ENCODE assay signal across 8 mouse cellular contexts in genomic region chr19:38396633-38396970, GRCm38 (mm10). TPM values are rescaled to one million over a fixed set of nuclear protein-coding genes. Genes with fewer than 3 reads are reported as not detected.
DNase-seq lines count a peak whose midpoint lies in the region; ATAC-seq lines count a peak whose summit lies in the region.

No protein-coding gene starts in this region.

- no peaks in the 10 kb centered on the region for H3K9me3 ChIP-seq in heart, embryonic 14.5 days (ENCODE audit: control insufficient read depth, low read length)
- no peaks in the 10 kb centered on the region for H3K9me3 ChIP-seq in heart, embryonic 16.5 days (replicated peaks; ENCODE audit: control insufficient read depth, low read length)
- H3K9me3 ChIP-seq in midbrain, embryonic 11.5 days (ENCODE audit: control insufficient read depth, low read length) = no peaks in the 10 kb centered on the region

- H3K4me3 ChIP-seq in heart, embryonic 14.5 days (ENCODE audit: control insufficient read depth in 1 of 2, insufficient read depth in 1 of 2, low read depth in 1 of 2, low read length in 2 of 2) = peak overlapping the region; percentile 76 to 89
- H3K4me3 ChIP-seq in heart, embryonic 16.5 days (ENCODE audit: low read length) = peak overlapping the region; percentile 72
- H3K4me3 ChIP-seq in midbrain, embryonic 11.5 days (ENCODE audit: low read depth, low read length) = peak overlapping the region; percentile 68

- H3K9ac ChIP-seq in heart, embryonic 14.5 days (ENCODE audit: low read length) = 0 out of 2 replicates have a peak overlapping the region, but pooled peaks have one; percentile 71
- H3K9ac ChIP-seq in heart, embryonic 16.5 days (ENCODE audit: low read length) = peak overlapping the region; percentile 78; the same call in 1 of the 2 replicates
- H3K9ac ChIP-seq in midbrain, embryonic 11.5 days (ENCODE audit: low read length) = peak overlapping the region; percentile 86

- no peak for DNase-seq in heart, adult 9 months (ENCODE audit: low spot score in 2 of 2)
- DNase-seq in MEL-GATA-1-ER (ENCODE audit: extremely low read depth, low read depth) = peak; percentile 2
- peak; percentile 89 for DNase-seq in midbrain, embryonic 11.5 days (ENCODE audit: low spot score, missing footprints)
- DNase-seq in lung, postnatal 14 days = no peak
- DNase-seq in spleen, adult 18-20 months = no peak

- H3K27me3 ChIP-seq in heart, embryonic 14.5 days (ENCODE audit: control insufficient read depth, insufficient read depth, low read length) = no peaks in the 10 kb centered on the region
- no peaks in the 10 kb centered on the region for H3K27me3 ChIP-seq in heart, embryonic 16.5 days (ENCODE audit: control insufficient read depth, insufficient read depth, low read length)
- no peaks in the 10 kb centered on the region for H3K27me3 ChIP-seq in midbrain, embryonic 11.5 days (ENCODE audit: control insufficient read depth, insufficient read depth, low read length)

- H3K4me1 ChIP-seq in heart, embryonic 14.5 days (ENCODE audit: control insufficient read depth in 2 of 2, insufficient read depth in 2 of 2, low read length in 2 of 2) = peaks cover 0 to 2% of the 10 kb centered on the region in 2 experiments; a peak in 1 of 4 replicates
- H3K4me1 ChIP-seq in heart, embryonic 16.5 days (ENCODE audit: control insufficient read depth, insufficient read depth, low read length) = no peaks in the 10 kb centered on the region
- H3K4me1 ChIP-seq in midbrain, embryonic 11.5 days (ENCODE audit: control insufficient read depth, insufficient read depth, low read length) = peaks cover 5% of the 10 kb centered on the region; the same call in 1 of the 2 replicates

- no peaks in the 10 kb centered on the region for H3K36me3 ChIP-seq in heart, embryonic 14.5 days (ENCODE audit: control insufficient read depth, insufficient read depth, low read length)
- H3K36me3 ChIP-seq in heart, embryonic 16.5 days (ENCODE audit: control insufficient read depth, insufficient read depth) = no peaks in the 10 kb centered on the region
- no peaks in the 10 kb centered on the region for H3K36me3 ChIP-seq in midbrain, embryonic 11.5 days (ENCODE audit: control insufficient read depth, insufficient read depth, low read length)

- ATAC-seq in heart, embryonic 14.5 days (ENCODE audit: insufficient number of reproducible peaks, insufficient read depth, low FRiP score, low read depth) = no peak
- ATAC-seq in heart, embryonic 16.5 days (replicated peaks; ENCODE audit: extremely low read depth, insufficient read depth, low FRiP score) = no peak
- no peak for ATAC-seq in midbrain, embryonic 11.5 days (ENCODE audit: low FRiP score)
- no peak for ATAC-seq in inflammation-experienced regulatory T-cells, adult 6 months

- peak overlapping the region; percentile 92 for H3K4me2 ChIP-seq in heart, embryonic 14.5 days (ENCODE audit: low read length)
- H3K4me2 ChIP-seq in heart, embryonic 16.5 days (ENCODE audit: low read depth, low read length) = peak overlapping the region; percentile 78
- H3K4me2 ChIP-seq in midbrain, embryonic 11.5 days = peak overlapping the region; percentile 75

- WGBS in heart, embryonic 14.5 days = 45% methylated on average over 8 of the region's 8 CpGs
- 49% methylated on average over 8 of the region's 8 CpGs for WGBS in heart, embryonic 16.5 days
- WGBS in midbrain, embryonic 11.5 days = 12% methylated on average over 8 of the region's 8 CpGs

- H3K27ac ChIP-seq in heart, embryonic 14.5 days (replicated peaks in 1 of 2; ENCODE audit: control insufficient read depth in 1 of 2, insufficient read depth in 1 of 2, low read depth in 2 of 2, low read length in 2 of 2) = no peak overlapping the region
- no peak overlapping the region for H3K27ac ChIP-seq in heart, embryonic 16.5 days (ENCODE audit: low read length)
- H3K27ac ChIP-seq in midbrain, embryonic 11.5 days (ENCODE audit: low read depth, low read length) = no peak overlapping the region

RNA-seq across cellular contexts. Expression of gene Slc35g1, which starts 0.8 kb away (rescaled TPM):
- polyA plus RNA-seq in heart, embryonic 14.5 days (2014; fragmentation: Nextera tagmentation; extraction: Ambion mirVana) = 1.5 and 1.7 TPM in 2 replicates
- polyA plus RNA-seq in heart, embryonic 16.5 days (2015; fragmentation: Nextera tagmentation; extraction: Ambion mirVana) = 1.2 and 1.9 TPM in 2 replicates
- polyA plus RNA-seq in midbrain, embryonic 11.5 days (2014; fragmentation: Nextera tagmentation; extraction: Ambion mirVana) = 7.0 and 8.0 TPM in 2 replicates
- 1 to 10 TPM; 3.5 to 7.3 (median 5.0) TPM for polyA plus RNA-seq in inflammation-experienced regulatory T-cells, adult 6 months (2017; shearing (Covaris generic))

Comparison
In these comparisons a context has a peak if more than half of its experiments do, and no peak if none do; other contexts are left out.
1. DNase-seq: peak in MEL-GATA-1-ER (single experiment) and midbrain, embryonic 11.5 days (single experiment); none in heart, adult 9 months (0 of 2), lung, postnatal 14 days (single experiment) and spleen, adult 18-20 months (0 of 2).
2. Peak in every context shown above with its lines, with median percentiles within 50 percentile points of each other: H3K4me2 ChIP-seq, H3K4me3 ChIP-seq and H3K9ac ChIP-seq.